Comparison of ENCODE assay signal across 15 mouse cellular contexts in genomic region chr7:131113676-131114075, GRCm38 (mm10). TPM values are rescaled to one million over a fixed set of nuclear protein-coding genes. Genes with fewer than 3 reads are reported as not detected.
DNase-seq lines count a peak whose midpoint lies in the region; ATAC-seq and TF ChIP-seq lines count a peak whose summit lies in the region.
"Had no signal": no experiment of that assay in that cellular context is flagged by ENCODE, and none has a peak within 500 bp of the region (broad histone marks: within the 10 kb centered on the region; RNA-seq: fewer than 3 reads in every experiment).

No protein-coding gene starts in this region.

- H3K4me2 ChIP-seq in midbrain, embryonic 16.5 days (ENCODE audit: low read length): no peak overlapping the region
- H3K4me2 ChIP-seq in midbrain, postnatal 0 days (ENCODE audit: low read depth, low read length, poor library complexity, severe bottlenecking): no peak overlapping the region

- no peak for TF ChIP-seq CTCF in left cerebral cortex, adult 2 months (IDR thresholded peaks at IDR 0.05)
- TF ChIP-seq CTCF in midbrain, postnatal 0 days (IDR thresholded peaks at IDR 0.05): no peak

- DNase-seq in frontal cortex, adult 2 months (ENCODE audit: extremely low spot score in 1 of 2, low spot score in 1 of 2): peak; percentile 2
- peak; percentile 25 for DNase-seq in left cerebral cortex, postnatal 4 days
- DNase-seq in left cerebral cortex, adult 2 months (ENCODE audit: extremely low spot score in 1 of 2, low spot score in 2 of 2): no peak
- peak; percentile 13 for DNase-seq in cerebellum, adult 9-11 months
- peak; percentile 40 for DNase-seq in lung, postnatal 36 days
- DNase-seq in midbrain, postnatal 0 days (ENCODE audit: low spot score): no peak

- intact Hi-C loops in left cerebral cortex, postnatal 4 days (cut with DNase I): loop anchor here (10.0 kb wide), 1 partner anchor 231 kb away; no protein-coding TSS in a partner anchor
- intact Hi-C loops in left cerebral cortex, adult 2 months (cut with DNase I): loop anchor here (2.0 kb wide), 1 partner anchor 219 kb away; the partner anchor contains the start of gene Fam24a

- no peaks in the 10 kb centered on the region for H3K27me3 ChIP-seq in midbrain, embryonic 16.5 days (ENCODE audit: control insufficient read depth, insufficient read depth, low read depth, low read length)
- no peaks in the 10 kb centered on the region for H3K27me3 ChIP-seq in midbrain, postnatal 0 days (ENCODE audit: insufficient read depth, low read length)

- no peak for ATAC-seq in frontal cortex, adult (ENCODE audit: low TSS enrichment)
- no peak for ATAC-seq in midbrain, embryonic 16.5 days
- ATAC-seq in midbrain, postnatal 0 days (ENCODE audit: low FRiP score): no peak
- ATAC-seq: forebrain, embryonic 16.5 days had no signal

- 81% methylated on average over 6 of the region's 6 CpGs for WGBS in midbrain, embryonic 16.5 days
- 72% methylated on average over 6 of the region's 6 CpGs for WGBS in midbrain, postnatal 0 days

- no peaks in the 10 kb centered on the region for H3K4me1 ChIP-seq in midbrain, embryonic 16.5 days (ENCODE audit: control insufficient read depth, insufficient read depth, low read length)
- H3K4me1 ChIP-seq in midbrain, postnatal 0 days (ENCODE audit: insufficient read depth, low read length): no peaks in the 10 kb centered on the region

- no peak overlapping the region for H3K4me3 ChIP-seq in left cerebral cortex, adult 2 months
- no peak overlapping the region for H3K4me3 ChIP-seq in midbrain, embryonic 16.5 days (ENCODE audit: low read depth, low read length)
- no peak overlapping the region for H3K4me3 ChIP-seq in midbrain, postnatal 0 days (ENCODE audit: low read depth, low read length)

- no peaks in the 10 kb centered on the region for H3K9me3 ChIP-seq in midbrain, embryonic 16.5 days (replicated peaks; ENCODE audit: control insufficient read depth, low read length, poor library complexity, severe bottlenecking)
- H3K9me3 ChIP-seq in midbrain, postnatal 0 days (ENCODE audit: low read length): no peaks in the 10 kb centered on the region

- no peak overlapping the region for H3K9ac ChIP-seq in midbrain, embryonic 16.5 days (ENCODE audit: low read depth, low read length)
- H3K9ac ChIP-seq in midbrain, postnatal 0 days (replicated peaks; ENCODE audit: low read length, poor library complexity, severe bottlenecking): no peak overlapping the region
- H3K9ac ChIP-seq: liver, embryonic 14.5 days had no signal

- no peaks in the 10 kb centered on the region for H3K36me3 ChIP-seq in midbrain, embryonic 16.5 days (ENCODE audit: control insufficient read depth, insufficient read depth, low read length)
- H3K36me3 ChIP-seq in midbrain, postnatal 0 days (ENCODE audit: insufficient read depth, low read length): no peaks in the 10 kb centered on the region

- H3K27ac ChIP-seq in left cerebral cortex, adult 2 months: no peak overlapping the region
- no peak overlapping the region for H3K27ac ChIP-seq in midbrain, embryonic 16.5 days (ENCODE audit: low read length)
- no peak overlapping the region for H3K27ac ChIP-seq in midbrain, postnatal 0 days (ENCODE audit: low read depth, low read length)
- H3K27ac ChIP-seq: liver, embryonic 14.5 days had no signal

RNA-seq across cellular contexts. Expression of gene 4933402N03Rik, which starts 32.4 kb away (rescaled TPM):
- not detected in 2 replicates for polyA plus RNA-seq in frontal cortex, adult 2 months (2012; rRNA removed)
- total RNA-seq in left cerebral cortex, postnatal 4 days (2021): not detected
- not detected for total RNA-seq in left cerebral cortex, adult 2 months (2021)
- not detected in 2 replicates for polyA plus RNA-seq in midbrain, embryonic 16.5 days (2015; fragmentation: Nextera tagmentation; extraction: Ambion mirVana)
- total RNA-seq in midbrain, postnatal 0 days (2014; rRNA removed): not detected in 2 replicates
- not detected in 2 replicates for polyA plus RNA-seq in midbrain, postnatal 0 days (2015; fragmentation: Nextera tagmentation; extraction: Ambion mirVana)
- total RNA-seq: left cerebral cortex, adult 8-10 months had no signal
- polyA plus RNA-seq: embryonic facial prominence, embryonic 11.5 days; forebrain, embryonic 16.5 days; heart, postnatal 0 days; kidney, embryonic 14.5 days; liver, embryonic 14.5 days; stomach, embryonic 16.5 days had no signal

Comparison
In these comparisons a context has a peak if more than half of its experiments do, and no peak if none do; other contexts are left out.
1. DNase-seq: peak in frontal cortex, adult 2 months (2 of 2), left cerebral cortex, postnatal 4 days (single experiment), cerebellum, adult 9-11 months (single experiment) and lung, postnatal 36 days (single experiment); none in left cerebral cortex, adult 2 months (0 of 2) and midbrain, postnatal 0 days (single experiment).